Mouse (Mus musculus) c-Kit-positive CD71-negative TER-119-negative erythroid progenitor cells, embryonic 14.5 days (primary cell): Measurements from ENCODE around the gene Kcnrg.
"Not testable (repeated sequence)": the region's sequence is repeated elsewhere in the genome, so short reads cannot be mapped to it uniquely, and the experiment has no call there.

Source experiments
- DNase-seq: peaks from one replicate; pipeline ENCODE4 v3.0.0-alpha.2; 2013; ENCODE audit warnings: low read depth

The Kcnrg gene

DNA sequence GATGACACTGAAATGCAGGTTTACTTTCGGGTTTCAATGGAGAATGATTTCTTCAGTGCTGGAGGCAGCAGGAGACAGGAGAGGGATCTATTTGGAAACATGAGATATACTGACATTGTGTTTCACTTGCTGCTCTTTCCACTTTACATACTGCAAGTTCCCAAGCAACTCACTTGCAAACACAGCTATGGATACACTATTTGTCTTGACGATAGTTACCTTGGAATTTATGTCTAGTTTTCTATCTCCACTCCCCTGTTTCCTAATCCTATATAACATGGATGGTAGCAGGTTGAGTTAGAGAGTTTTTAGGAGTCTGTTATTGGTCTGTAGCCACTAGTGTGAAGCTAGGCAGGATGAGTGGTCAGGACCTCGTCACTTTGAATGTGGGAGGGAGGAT is at the start of gene Kcnrg:
Gene Kcnrg (plus strand): TSS at position 301 of the 400 bp plus-strand sequence.
- no peak for DNase-seq

DNA sequence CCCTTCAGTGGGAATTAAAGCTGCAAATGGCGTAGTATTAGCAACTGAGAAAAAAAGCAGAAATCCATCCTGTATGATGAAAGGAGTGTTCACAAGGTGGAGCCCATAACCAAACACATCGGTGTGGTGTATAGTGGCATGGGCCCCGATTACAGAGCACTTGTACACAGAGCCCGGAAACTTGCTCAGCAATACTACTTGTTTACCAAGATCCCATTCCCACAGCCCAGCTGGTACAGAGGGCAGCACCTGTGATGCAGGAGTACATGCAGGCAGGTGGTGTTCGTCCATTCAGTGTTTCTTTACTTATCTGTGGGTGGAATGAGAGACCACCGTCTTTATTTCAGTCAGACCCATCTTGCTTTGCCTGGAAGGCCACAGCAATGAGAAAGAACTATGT is 48.4 kb upstream of the Kcnrg start:
- DNase-seq: no peak

DNA sequence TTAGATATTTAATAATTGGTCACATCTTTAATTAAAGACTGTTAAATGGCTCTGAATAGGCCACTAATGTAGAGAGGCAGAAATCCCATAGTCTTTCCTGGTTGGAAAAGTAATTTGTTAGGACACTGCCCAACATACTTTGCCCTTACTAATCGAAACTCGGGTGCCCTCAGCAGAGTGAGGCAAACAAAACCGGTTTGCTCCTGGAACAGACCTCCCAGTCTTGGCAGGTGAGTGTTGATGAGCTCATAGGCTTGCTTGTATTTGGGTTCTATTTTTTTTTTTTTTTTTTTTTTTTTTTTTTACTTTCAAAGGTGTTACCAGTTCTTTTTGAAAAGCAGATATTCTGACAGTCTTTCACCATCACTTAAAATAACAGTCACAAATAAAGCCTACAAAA is 47.4 kb upstream of the Kcnrg start:
- no peak for DNase-seq

DNA sequence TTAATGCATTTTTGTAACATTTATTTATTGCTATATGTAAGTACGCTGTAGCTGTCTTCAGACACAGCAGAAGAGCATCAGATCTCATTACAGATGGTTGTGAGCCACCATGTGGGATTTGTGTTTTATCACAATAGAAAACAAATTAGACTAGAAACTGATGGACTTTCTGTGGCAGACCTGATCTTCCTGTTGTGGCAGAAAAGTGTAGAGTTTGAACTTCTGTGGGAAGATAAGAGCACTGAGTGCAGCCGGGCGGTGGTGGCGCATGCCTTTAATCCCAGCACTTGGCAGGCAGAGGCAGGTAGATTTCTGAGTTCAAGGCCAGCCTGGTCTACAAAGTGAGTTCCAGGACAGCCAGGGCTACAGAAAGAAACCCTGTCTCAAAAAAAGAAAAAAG is 41.0 kb upstream of the Kcnrg start:
- DNase-seq: not testable (repeated sequence)

DNA sequence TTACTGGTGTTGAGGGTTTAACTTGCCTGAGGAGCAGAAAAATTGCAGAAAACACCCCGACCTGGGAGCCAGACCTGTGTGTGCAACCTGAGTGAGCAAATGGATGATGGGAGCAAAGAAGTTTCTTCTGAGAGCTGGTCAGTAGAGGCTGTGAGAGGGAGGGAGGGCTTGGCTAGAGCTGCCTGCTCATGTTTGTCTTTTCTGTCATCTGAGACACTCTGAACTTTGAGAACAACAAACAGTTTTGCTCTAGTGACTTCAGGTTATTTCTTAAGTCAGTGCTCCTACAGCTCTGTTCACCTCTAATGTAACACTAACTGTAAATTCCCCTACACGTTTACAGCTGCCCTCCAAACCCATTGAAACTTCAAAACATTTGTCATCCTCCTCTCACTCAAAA is 37.9 kb upstream of the Kcnrg start:
- no peak for DNase-seq

DNA sequence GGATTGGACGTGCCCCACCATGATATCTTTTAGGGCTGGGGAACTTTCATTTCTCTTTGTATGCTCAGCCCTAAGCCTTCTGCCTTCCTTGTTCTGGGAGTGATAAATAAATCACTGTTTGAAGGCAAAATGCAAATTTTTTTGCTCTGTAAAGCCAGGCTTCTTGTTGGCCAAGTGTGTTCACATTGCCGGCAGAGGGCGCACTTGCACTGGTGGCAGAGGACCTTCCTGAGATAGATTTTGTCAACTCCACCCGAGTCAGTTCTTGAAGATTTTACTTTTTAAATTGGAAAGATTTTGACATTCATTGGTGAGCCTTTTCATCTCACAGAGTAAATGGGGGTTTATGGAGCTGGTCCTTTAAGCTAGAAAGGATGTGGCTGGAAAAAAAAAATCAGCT is 35.9 kb upstream of the Kcnrg start:
- peak; percentile 81 for DNase-seq

DNA sequence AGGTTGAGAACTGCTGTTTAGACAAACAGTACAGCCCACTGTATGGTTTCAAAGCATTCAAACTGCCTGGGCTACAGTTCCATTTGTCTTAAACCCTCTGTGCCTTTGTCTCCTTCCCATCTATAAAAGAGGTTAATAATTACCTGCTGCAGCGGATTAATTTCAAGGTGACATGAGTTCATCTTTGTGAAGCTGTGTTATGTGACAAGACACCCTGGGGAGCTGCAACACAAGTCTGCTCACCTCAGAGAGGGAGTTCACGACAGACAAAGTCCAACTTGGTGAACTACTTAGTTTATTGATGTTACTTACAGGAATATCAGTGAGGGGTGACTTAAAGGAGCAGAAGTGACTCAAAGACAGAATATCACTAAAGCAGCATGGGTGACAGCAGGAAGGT is 35.1 kb upstream of the Kcnrg start:
- DNase-seq: no peak

DNA sequence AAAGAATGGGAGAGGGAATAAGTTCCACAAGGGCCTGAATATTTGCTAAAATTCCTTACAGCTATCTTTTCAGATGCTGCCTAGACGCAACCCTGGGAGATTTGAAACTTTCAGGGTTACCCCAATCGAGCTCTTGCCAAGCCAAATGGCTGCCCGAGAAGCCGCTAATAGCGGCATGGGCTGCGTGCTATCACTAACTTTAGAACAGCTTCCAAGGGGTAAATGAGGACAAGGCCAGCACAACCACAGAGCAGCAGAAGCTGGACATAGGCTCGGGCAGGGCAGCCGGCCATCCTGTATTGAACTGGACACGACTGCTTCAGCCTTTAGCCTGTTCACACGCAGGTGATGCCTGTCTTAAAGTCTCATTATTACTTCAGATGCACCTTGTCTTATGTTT is 32.2 kb upstream of the Kcnrg start:
- no peak for DNase-seq

DNA sequence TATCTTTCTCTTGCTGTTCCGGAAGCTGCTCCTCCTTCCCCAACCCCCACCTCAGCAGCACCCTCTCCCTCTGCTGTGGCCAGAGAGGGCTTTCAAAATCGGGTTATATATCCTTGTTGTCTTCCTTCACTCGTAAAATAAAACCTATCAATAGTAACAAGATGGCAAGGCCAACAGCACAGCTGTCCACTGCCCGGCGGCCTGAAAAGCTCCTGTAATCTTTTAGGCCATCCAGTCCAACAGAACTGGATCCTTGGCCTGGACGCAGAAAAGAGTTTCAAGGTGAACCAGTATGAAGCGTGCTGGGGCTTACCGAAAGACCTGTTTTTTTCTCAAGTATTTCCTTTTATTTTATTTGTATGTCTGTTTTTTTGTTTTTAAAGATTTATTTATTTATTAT is 31.3 kb upstream of the Kcnrg start:
- DNase-seq: no peak

DNA sequence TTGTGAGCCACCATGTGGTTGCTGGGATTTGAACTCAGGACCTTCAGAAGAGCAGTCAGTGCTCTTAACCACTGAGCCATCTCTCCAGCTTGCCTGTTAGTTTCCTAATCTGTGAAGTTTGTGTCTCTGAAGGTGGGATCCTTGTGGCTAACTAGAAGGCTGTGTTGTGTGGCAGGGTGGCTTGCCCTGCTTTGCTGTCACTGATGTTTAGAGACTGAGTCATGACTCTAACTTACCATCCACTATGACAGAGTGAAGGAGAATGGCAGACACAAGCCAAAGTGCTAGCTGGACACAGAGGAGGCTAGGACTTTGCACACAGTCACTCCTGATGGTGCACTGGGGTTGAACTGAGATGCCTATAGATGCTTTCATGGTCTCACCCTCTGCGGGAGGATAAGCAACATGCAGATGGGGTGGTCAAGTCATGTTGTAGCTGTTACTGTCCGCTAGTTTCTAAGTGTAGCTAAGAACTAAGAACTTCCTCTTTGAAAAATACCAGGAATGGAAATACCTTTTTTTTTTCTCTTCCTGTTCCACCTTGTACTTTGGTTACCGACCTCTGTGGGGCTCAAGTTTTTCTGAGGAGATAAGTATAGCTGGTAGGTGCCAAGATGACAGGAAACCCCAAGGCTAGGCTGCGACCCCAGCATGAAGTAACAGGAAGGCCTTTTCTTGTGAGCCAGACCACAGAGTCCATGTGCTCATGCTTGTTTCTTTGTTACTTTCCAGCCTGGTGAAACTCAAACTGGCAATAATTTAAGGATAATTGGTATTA is 17.8 kb upstream of the Kcnrg start:
- DNase-seq: no peak

DNA sequence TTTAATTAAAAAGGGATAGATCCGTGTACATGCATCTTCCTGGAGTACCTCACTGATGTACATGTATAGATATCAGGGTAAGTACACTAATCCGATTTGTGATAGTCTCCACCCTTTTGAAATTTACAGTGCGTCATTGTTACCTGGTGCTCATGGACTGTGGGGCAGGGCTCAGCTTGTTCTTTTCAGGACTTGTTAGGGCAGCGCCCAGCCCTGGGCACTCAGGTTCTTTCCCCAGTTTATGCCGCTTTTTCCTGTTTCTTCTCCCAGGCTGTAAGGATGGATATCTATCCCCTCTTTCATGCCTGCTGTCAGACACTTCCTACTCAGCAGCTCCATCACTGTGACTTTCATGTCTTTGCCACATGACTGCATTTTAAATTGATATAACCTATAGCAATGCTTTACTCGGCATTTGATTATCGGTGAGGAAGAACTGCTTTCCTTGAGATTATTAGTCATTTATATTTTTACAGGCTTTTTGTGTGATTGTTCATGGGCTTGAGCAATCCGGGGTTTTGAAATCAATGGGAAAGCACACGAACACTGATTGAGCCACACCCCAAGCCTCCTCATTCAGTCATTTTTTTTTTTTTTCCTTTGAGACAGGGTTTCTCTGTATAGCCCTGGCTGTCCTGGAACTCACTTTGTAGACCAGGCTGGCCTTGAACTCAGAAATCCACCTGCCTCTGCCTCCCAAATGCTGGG is 10.4 kb upstream of the Kcnrg start:
- DNase-seq: no peak

DNA sequence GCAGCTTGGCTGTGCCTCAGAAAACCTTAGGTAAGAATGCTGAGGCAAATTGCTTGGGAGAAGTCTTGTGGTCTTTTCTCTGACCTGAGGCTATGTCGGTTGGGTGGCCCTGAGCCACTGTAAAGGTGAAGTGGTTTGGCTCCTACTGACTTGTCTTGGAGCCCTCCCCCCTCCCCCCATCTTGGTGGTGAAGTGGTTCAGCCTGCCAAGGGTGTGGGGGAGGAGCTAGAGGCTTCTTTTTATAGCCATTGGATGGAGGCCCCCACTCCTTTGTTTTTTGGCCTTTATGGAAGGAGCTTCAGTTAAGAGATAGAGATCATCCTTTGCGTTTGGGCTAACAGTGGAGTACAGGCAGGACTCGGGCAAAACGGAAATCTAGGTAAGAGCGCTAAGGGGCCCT is 9.3 kb upstream of the Kcnrg start, which contains the start of gene Trim13:
Gene Trim13 (plus strand): TSS at position 280 of the 400 bp plus-strand sequence.
- peak; percentile 32 for DNase-seq

DNA sequence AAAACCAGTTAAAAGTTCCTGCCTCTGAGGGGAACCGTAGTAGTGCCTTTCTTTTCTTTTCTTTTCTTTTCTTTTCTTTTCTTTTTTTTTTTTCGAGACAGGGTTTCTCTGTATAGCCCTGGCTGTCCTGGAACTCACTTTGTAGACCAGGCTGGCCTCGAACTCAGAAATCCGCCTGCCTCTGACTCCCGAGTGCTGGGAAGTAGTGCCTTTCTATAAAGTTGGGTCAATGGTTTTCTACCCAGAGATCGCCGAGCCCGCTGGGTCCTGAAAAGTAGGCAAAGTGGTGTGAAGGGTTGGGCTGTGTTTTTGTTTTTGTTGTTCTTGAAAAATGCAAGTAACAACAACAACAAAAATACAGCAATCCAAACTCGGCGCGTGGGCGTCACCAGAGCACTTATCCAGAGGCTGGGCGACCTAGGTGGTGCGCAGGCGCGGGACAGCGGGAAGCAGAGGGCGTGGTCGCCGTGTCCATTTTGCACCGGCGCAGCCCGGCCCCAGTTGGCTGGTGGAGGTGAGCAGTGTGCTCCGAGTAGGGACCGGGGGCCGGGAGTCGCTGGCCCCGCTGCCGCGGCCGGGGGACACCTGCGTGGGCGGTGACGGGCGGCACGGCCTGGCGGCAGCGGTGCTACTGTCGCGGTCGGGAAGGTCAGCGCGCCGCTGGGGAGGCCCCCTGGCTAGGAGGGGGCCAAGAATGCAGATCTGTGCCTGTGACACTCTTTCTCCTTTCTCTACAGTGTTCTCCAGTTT is 8.0 kb upstream of the Kcnrg start:
- DNase-seq: peak; percentile 72

DNA sequence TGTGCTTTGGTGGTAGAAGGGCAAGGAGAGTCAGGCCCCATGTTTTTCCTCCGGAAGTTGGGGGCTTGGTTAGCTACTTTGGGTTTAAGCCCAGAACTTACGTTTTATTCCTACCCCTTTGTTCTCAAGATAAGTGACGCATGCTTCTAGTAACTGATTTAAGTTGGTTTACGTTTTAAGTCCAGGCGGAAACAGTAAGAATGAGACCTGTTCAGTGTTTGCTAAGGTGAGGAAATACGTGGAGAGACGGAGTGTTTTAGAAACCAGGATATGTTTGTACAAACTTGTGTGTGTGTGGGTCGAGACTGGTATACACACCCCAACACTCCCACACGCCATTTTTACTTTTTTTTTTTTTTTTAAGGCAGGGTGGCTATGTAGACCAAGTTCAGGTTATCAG is 5.9 kb upstream of the Kcnrg start:
- DNase-seq: no peak

DNA sequence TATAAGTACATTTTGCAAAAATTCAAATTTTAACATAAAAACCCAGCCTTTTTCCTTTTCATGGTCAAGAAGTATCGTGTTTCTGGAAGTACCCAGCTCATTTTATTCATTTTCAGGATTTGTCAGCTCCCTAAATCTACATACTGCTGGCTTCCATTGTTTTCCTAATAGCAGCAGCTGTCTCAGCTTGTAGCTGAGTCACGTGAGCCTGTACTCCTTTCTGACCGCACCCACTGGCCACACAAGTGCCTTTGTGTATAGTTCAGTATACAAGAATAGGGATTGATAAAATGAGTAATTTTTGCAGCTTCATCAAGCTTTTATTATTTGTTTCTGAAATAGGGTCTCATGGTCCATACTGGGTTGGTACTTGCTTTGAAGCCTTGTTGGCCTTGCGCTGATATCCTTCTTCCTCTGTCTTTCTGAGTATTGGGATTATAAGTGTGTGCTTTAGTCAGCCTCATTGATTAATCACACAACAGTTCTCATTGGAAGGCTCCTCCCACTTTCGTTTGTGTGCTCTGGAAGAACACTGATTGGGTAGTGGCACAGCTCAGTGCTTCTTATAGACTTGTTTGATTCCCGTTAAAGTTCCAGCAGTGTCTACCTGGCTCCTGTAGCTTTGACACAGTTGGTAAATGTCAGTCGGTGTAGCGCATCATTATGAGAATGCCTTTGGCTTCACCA is 4.0 kb upstream of the Kcnrg start:
- DNase-seq: no peak

DNA sequence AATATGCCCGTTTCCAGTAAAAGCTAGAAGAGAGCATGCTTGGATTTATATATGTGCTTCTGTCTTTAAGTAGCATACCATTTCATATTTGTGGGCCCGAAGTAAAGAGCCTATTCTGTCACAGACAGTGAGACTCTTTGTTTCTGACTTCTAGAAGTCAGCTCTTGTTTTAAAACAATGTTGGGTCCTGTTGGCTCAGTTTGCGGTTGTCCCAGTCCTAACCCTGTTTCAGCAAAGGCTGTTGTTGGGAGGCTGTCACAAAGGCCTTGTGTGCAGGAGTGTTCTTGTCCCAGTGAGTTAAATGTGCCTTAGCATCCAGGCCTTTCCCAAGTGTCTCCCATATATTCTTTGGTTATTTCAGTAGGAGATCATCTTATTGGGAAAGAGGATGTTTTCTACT is 3.2 kb upstream of the Kcnrg start:
- no peak for DNase-seq

DNA sequence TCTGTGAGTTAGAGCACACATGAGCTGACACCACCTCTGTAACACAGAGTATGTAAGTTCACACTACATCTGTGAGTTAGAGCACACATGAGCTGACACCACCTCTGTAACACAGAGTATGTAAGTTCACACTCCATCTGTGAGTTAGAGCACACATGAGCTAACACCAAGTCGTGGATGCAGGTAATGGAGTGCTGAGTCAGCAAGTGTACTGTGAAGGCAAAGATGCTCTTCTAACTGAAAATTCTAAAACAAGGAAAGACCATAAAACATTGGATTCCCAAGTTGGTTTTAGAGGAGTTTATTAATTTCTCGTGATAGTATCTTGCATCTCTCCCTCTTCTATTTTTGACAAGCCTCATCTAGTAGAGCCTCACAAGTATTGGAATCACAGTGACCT is 1.2 kb upstream of the Kcnrg start:
- DNase-seq: not testable (repeated sequence)

DNA sequence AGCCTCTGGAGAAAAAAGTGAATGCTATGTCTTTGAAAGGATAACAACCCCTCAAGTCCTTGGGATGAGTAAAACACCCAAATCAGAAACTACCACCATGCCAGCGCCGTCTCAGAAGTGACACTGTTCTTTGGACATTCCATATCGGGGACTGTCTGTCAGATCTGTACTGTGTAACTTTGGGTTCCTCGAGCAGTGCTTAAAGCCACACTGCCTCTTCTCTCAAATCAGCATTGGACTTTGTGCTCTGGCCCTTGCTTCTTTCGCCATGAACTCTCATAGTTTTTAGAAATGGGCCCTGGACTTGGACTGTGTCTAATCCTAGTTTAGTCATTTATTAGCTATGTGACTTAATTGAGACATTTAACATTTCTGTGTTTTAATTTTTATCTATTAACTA is 4.5 kb downstream of the Kcnrg start:
- no peak for DNase-seq

DNA sequence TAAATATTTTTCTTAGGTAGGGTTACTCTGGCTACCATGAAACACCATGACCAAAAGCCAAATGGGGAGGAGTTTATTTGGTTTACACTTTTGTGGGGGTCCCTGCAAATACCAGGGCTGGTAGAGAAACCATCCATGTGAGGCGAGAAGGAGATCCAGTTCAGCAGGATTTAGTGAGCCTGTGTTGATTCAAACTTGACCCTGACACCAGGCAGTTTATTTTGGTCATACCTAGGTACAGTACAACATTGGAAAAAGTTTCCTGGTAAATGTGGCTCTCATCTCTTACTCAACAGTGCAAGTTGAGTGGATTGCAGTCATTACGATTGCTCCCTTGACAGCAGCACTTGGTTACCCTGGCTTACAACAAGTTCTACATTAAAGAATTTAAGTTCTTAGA is 6.1 kb downstream of the Kcnrg start:
- DNase-seq: no peak

DNA sequence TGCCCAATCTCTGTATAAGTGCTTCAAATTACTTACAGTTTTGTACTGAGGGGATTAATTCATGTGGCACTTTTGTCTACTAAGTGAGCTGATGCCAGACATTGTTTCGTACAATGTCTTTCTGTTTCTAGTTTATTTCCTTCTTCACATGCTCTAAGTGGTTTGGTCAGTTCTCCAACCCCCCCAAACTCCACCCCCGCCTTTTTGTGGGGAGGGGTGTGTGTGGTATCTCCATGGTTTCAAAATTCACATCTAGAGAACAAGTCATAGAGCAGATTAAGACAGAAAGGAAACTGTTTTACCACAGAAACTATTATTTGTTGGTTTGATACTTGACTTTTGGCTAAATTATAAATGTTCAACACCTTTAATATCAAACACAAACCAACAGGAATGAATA is 13.1 kb downstream of the Kcnrg start:
- no peak for DNase-seq

DNA sequence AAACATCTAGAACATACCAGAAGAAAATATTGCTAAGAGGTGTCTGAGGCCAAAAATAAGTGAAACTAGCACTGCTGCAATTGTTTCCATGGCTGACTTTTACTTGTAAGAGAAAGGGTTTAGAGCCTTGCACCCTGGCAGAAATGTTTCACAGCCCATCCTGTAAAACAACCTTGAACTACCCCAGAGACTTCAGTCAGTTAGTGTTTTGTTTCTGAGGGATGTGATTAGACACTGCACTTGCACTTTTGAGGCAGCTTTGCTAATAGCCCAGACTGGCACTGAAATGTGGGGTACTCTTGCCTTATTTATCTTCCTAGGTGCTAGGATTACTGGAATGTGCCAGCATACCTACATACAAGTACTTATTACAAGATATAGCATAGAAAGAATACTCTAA is 28.7 kb downstream of the Kcnrg start:
- no peak for DNase-seq

DNA sequence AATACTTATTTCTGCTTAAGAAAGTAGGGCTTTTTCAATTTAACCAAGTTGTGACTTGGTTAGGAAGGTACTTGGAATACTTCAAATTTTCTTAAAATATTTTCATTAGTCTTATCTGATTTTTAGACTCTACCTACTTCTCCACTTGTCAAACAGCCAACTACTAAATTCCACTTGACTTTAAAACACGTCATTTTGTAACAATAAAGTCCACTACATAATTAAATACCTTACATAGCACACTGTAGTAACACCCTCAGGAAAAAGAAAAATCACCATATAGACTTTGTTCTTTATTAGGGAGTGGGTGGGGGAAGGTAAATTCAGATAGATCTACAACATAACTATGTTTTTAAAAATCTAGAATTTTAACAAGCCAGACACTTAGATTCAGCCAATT is 35.4 kb downstream of the Kcnrg start:
- DNase-seq: no peak
